Mouse (Mus musculus) neural tube, embryonic 14.5 days (tissue): Measurements from ENCODE around the gene Dtx2. TPM values are rescaled to one million over a fixed set of nuclear protein-coding genes. Genes with fewer than 3 reads are reported as not detected.

Source experiments
- ATAC-seq: fragments of 200-750 bp; cut with Nextera tagmentation; 2 replicates; pipeline ENCODE4 v1.8.0; 2017; ENCODE audit warnings: low read depth, mild to moderate bottlenecking, moderate TSS enrichment, moderate library complexity
- H3K27ac ChIP-seq: fragments of 300-500 bp; sonication (generic); 2 replicates; pipeline ENCODE4 v1.5.1; 2014; ENCODE audit warnings: low read depth, mild to moderate bottlenecking, control low read depth, low read length, moderate library complexity, mixed read lengths
- H3K27me3 ChIP-seq: fragments of 300-500 bp; sonication (generic); 2 replicates; pipeline ENCODE4 v1.6.1; 2014; ENCODE audit warnings: low read length; ENCODE audit not compliant: control insufficient read depth, insufficient read depth
- H3K36me3 ChIP-seq: fragments of 300-500 bp; sonication (generic); 2 replicates; pipeline ENCODE4 v1.6.1; 2014; ENCODE audit warnings: low read length, mixed read lengths; ENCODE audit not compliant: control insufficient read depth, insufficient read depth
- H3K4me1 ChIP-seq: fragments of 300-500 bp; sonication (generic); 2 replicates; pipeline ENCODE4 v1.6.1; 2014; ENCODE audit warnings: low read length; ENCODE audit not compliant: control insufficient read depth, insufficient read depth
- H3K4me2 ChIP-seq: fragments of 300-500 bp; sonication (generic); 2 replicates; pipeline ENCODE4 v1.6.1; 2014; ENCODE audit warnings: mild to moderate bottlenecking, low read depth, low read length, control low read depth
- H3K4me3 ChIP-seq: fragments of 300-500 bp; sonication (generic); 2 replicates; pipeline ENCODE4 v1.5.1; 2014; ENCODE audit warnings: low read depth, low read length, control low read depth, mixed read lengths
- H3K9ac ChIP-seq: fragments of 300-500 bp; sonication (generic); replicated peaks from 2 replicates; pipeline ENCODE4 v1.6.1; 2014; ENCODE audit warnings: low read depth, mild to moderate bottlenecking, control low read depth, low read length, mixed read lengths
- H3K9me3 ChIP-seq: fragments of 300-500 bp; sonication (generic); 2 replicates; pipeline ENCODE4 v1.6.1; 2016; ENCODE audit warnings: low read length; ENCODE audit not compliant: control insufficient read depth
- WGBS: fragments of 180-500 bp; shearing (Covaris S2); extraction: QIAGEN DNeasy Blood & Tissue Kit; methylation state at CpG from one replicate; pipeline ENCODE4 v1.1.7; 2014; 5-methylcytosine and 5-hydroxymethylcytosine counted together
- polyA plus RNA-seq: library from polyadenylated mRNA; unstranded; fragments of >200 nt; fragmentation: Nextera tagmentation; extraction: Ambion mirVana; gene quantifications from 2 replicates; pipeline ENCODE4 v1.2.1, GENCODE M21; 2014

Gene Dtx2
- polyA plus RNA-seq, 1 experiment from 2014 or later: 18.9 TPM

GRCm38 (mm10) chr5:136004537-136004936 lies 9.9 kb downstream of the Dtx2 start:
- H3K4me3 ChIP-seq: no peak overlapping the region
- 74% methylated on average over 4 of the region's 4 CpGs for WGBS
- no peak overlapping the region for H3K9ac ChIP-seq
- no peaks in the 10 kb centered on the region for H3K36me3 ChIP-seq
- no peak overlapping the region for H3K4me2 ChIP-seq
- 0 out of 2 replicates have a peak, but pooled peaks cover 3% of the 10 kb centered on the region for H3K4me1 ChIP-seq
- H3K9me3 ChIP-seq: no peaks in the 10 kb centered on the region
- ATAC-seq: no peak
- no peaks in the 10 kb centered on the region for H3K27me3 ChIP-seq
- no peak overlapping the region for H3K27ac ChIP-seq

- ATAC-seq: no peak
- Histone ChIP-seq H3K9ac (no peak overlapping the region), H3K36me3 (peaks cover 10% of the 10 kb centered on the region), H3K27me3 (no peaks in the 10 kb centered on the region), H3K4me3 (no peak overlapping the region), H3K4me1 (0 out of 2 replicates have a peak, but pooled peaks cover 3% of the 10 kb centered on the region), H3K9me3 (no peaks in the 10 kb centered on the region), H3K27ac (no peak overlapping the region), H3K4me2 (no peak overlapping the region)
- 87% methylated on average over 7 of the region's 7 CpGs for whole genome bisulfite sequencing
Measured at GRCm38 (mm10) chr5:136007745-136008144, 13.1 kb downstream of the Dtx2 start.

GRCm38 (mm10) chr5:136014877-136015276 lies 20.3 kb downstream of the Dtx2 start:
- ATAC-seq: no peak
- H3K9me3 ChIP-seq: no peaks in the 10 kb centered on the region
- H3K4me1 ChIP-seq: no peaks in the 10 kb centered on the region; the same call in 1 of the 2 replicates
- H3K9ac ChIP-seq: no peak overlapping the region
- no peak overlapping the region for H3K4me2 ChIP-seq
- no peak overlapping the region for H3K27ac ChIP-seq
- peaks cover 11% of the 10 kb centered on the region for H3K36me3 ChIP-seq
- WGBS: 89% methylated on average over 10 of the region's 10 CpGs
- no peak overlapping the region for H3K4me3 ChIP-seq
- H3K27me3 ChIP-seq: no peaks in the 10 kb centered on the region

- H3K9ac ChIP-seq: no peak overlapping the region
Measured at GRCm38 (mm10) chr5:136015586-136015985, 21.0 kb downstream of the Dtx2 start.

GRCm38 (mm10) chr5:136016014-136016876 lies 21.6 kb downstream of the Dtx2 start:
- Histone ChIP-seq H3K27me3 (no peaks in the 10 kb centered on the region), H3K27ac (0 out of 2 replicates have a peak overlapping the region, but pooled peaks have one; percentile 28), H3K9ac (no peak overlapping the region)

More at GRCm38 (mm10) chr5:136015586-136015985, 21.0 kb downstream of the Dtx2 start:
- Histone ChIP-seq H3K4me2 (no peak overlapping the region), H3K9me3 (no peaks in the 10 kb centered on the region), H3K4me1 (no peaks in the 10 kb centered on the region; the same call in 1 of the 2 replicates), H3K4me3 (no peak overlapping the region), H3K27ac (no peak overlapping the region), H3K36me3 (peaks cover 11% of the 10 kb centered on the region), H3K27me3 (no peaks in the 10 kb centered on the region)
- WGBS: 84% methylated on average over 10 of the region's 10 CpGs
- ATAC-seq: no peak

GRCm38 (mm10) chr5:136017262-136017661 lies 22.7 kb downstream of the Dtx2 start:
- Histone ChIP-seq H3K36me3 (peaks cover 6% of the 10 kb centered on the region), H3K4me3 (no peak overlapping the region), H3K4me2 (no peak overlapping the region), H3K9ac (no peak overlapping the region), H3K4me1 (no peaks in the 10 kb centered on the region; the same call in 1 of the 2 replicates), H3K27me3 (no peaks in the 10 kb centered on the region), H3K27ac (no peak overlapping the region), H3K9me3 (no peaks in the 10 kb centered on the region)
- 84% methylated on average over 6 of the region's 6 CpGs for WGBS
- ATAC-seq: no peak

More at GRCm38 (mm10) chr5:136016014-136016876, 21.6 kb downstream of the Dtx2 start:
- 81% methylated on average over 10 of the region's 10 CpGs for WGBS
- Histone ChIP-seq H3K4me2 (no peak overlapping the region), H3K4me1 (no peaks in the 10 kb centered on the region; the same call in 1 of the 2 replicates), H3K4me3 (no peak overlapping the region), H3K9me3 (no peaks in the 10 kb centered on the region), H3K36me3 (peaks cover 11% of the 10 kb centered on the region)
- no peak for ATAC-seq

GRCm38 (mm10) chr5:136018726-136019125 lies 24.1 kb downstream of the Dtx2 start:
- no peaks in the 10 kb centered on the region; the same call in 1 of the 2 replicates for H3K4me1 ChIP-seq
- H3K36me3 ChIP-seq: no peaks in the 10 kb centered on the region
- H3K4me2 ChIP-seq: no peak overlapping the region
- no peaks in the 10 kb centered on the region for H3K27me3 ChIP-seq
- no peak overlapping the region for H3K4me3 ChIP-seq
- no peaks in the 10 kb centered on the region for H3K9me3 ChIP-seq
- H3K27ac ChIP-seq: no peak overlapping the region
- ATAC-seq: no peak
- 92% methylated on average over 2 of the region's 2 CpGs for WGBS
- no peak overlapping the region for H3K9ac ChIP-seq

- no peak for ATAC-seq
- H3K27me3 ChIP-seq: no peaks in the 10 kb centered on the region
- no peaks in the 10 kb centered on the region for H3K36me3 ChIP-seq
- no peaks in the 10 kb centered on the region for H3K9me3 ChIP-seq
- no peak overlapping the region for H3K27ac ChIP-seq
- H3K4me3 ChIP-seq: no peak overlapping the region
- WGBS: 44% methylated on average over 1 of the region's 1 CpGs
- no peak overlapping the region for H3K9ac ChIP-seq
- no peaks in the 10 kb centered on the region; the same call in 1 of the 2 replicates for H3K4me1 ChIP-seq
- no peak overlapping the region for H3K4me2 ChIP-seq
Measured at GRCm38 (mm10) chr5:136019907-136020306, 25.3 kb downstream of the Dtx2 start.

- H3K9ac ChIP-seq: no peak overlapping the region
- no peak overlapping the region for H3K4me2 ChIP-seq
- no peaks in the 10 kb centered on the region for H3K27me3 ChIP-seq
- no peak for ATAC-seq
- peaks cover 19% of the 10 kb centered on the region for H3K36me3 ChIP-seq
- H3K27ac ChIP-seq: no peak overlapping the region
- no peak overlapping the region for H3K4me3 ChIP-seq
- 95% methylated on average over 3 of the region's 3 CpGs for WGBS
- H3K4me1 ChIP-seq: no peaks in the 10 kb centered on the region
- H3K9me3 ChIP-seq: no peaks in the 10 kb centered on the region
Measured at GRCm38 (mm10) chr5:136025712-136026111, 31.1 kb downstream of the Dtx2 start.
